Mouse (Mus musculus) MEL (cell line): ENCODE data around the gene Mex3a.

ENCODE experiments used
- BHLHE40 ChIP-seq: IDR thresholded peaks from 2 replicates; pipeline ENCODE4 v1.6.1; 2012; ENCODE audit warnings: low read depth, mild to moderate bottlenecking, inconsistent platforms, low read length, improper control_type of control experiment, borderline replicate concordance
- CTCF ChIP-seq, 3 experiments: IDR thresholded peaks in 2 of 3; conservative IDR thresholded peaks in 1 of 3; 2 replicates each; pipeline ENCODE4 v1.5.1; 2011 to 2012; ENCODE audit warnings: low read length in 3 of 3, low read depth in 2 of 3, mild to moderate bottlenecking in 2 of 3, improper control_type of control experiment in 1 of 3, inconsistent platforms in 1 of 3, mixed read lengths in 1 of 3, moderate library complexity in 1 of 3; ENCODE audit not compliant: control insufficient read depth in 1 of 3, insufficient read depth in 1 of 3, poor library complexity in 1 of 3, severe bottlenecking in 1 of 3
- HCFC1 ChIP-seq: IDR thresholded peaks from 2 replicates; pipeline ENCODE4 v1.6.1; 2012; ENCODE audit warnings: low read depth, mild to moderate bottlenecking, inconsistent platforms, low read length, improper control_type of control experiment, moderate library complexity
- MAFK ChIP-seq: IDR thresholded peaks from 2 replicates; pipeline ENCODE4 v1.6.1; 2011; ENCODE audit warnings: low read depth, mild to moderate bottlenecking, low read length, improper control_type of control experiment, borderline replicate concordance
- POLR2AphosphoS5 ChIP-seq: IDR thresholded peaks from 2 replicates; pipeline ENCODE4 v1.6.1; 2012; ENCODE audit warnings: low read depth, borderline replicate concordance, mild to moderate bottlenecking, inconsistent platforms, low read length, moderate library complexity, mixed read lengths
- SMC3 ChIP-seq: IDR thresholded peaks from 2 replicates; pipeline ENCODE4 v1.6.1; 2011; ENCODE audit warnings: low read depth, low read length, improper control_type of control experiment
- TBP ChIP-seq: IDR thresholded peaks from 2 replicates; pipeline ENCODE4 v1.8.0; 2011; ENCODE audit warnings: low read depth, low read length, improper control_type of control experiment
- USF2 ChIP-seq, 2 experiments: IDR thresholded peaks; 2 replicates each; pipeline ENCODE4 v1.6.1; 2011 to 2012; ENCODE audit warnings: improper control_type of control experiment in 2 of 2, low read length in 2 of 2, borderline replicate concordance in 1 of 2, inconsistent platforms in 1 of 2, low read depth in 1 of 2, mild to moderate bottlenecking in 1 of 2; ENCODE audit not compliant: insufficient read depth in 1 of 2

- TF ChIP-seq TBP (no peak), SMC3 (no peak), CTCF (IDR thresholded peaks at IDR 0.05 in 2 of 3, conservative IDR thresholded peaks at IDR 0.05 in 1 of 3; ENCODE audit: control insufficient read depth in 1 of 3, insufficient read depth in 1 of 3, low read depth in 2 of 3, low read length in 3 of 3, poor library complexity in 1 of 3, severe bottlenecking in 1 of 3) (no peak), HCFC1 (no peak), MAFK (no peak), BHLHE40 (no peak), POLR2AphosphoS5 (no peak), USF2 (IDR thresholded peaks at IDR 0.05; ENCODE audit: borderline replicate concordance in 1 of 2, insufficient read depth in 1 of 2, low read depth in 1 of 2, low read length in 2 of 2) (no peak)
Measured at GRCm38 (mm10) chr3:88556616-88557015, 24.4 kb downstream of the Mex3a start.
